Mouse (Mus musculus): ENCODE measurements at regions not wholly inside any gene's neighbourhood (a gene's known extent, or its start where the extent isn't known, plus 50 kb on each side); places are given as distances from the start of the nearest gene placed in this dataset.

DNA sequence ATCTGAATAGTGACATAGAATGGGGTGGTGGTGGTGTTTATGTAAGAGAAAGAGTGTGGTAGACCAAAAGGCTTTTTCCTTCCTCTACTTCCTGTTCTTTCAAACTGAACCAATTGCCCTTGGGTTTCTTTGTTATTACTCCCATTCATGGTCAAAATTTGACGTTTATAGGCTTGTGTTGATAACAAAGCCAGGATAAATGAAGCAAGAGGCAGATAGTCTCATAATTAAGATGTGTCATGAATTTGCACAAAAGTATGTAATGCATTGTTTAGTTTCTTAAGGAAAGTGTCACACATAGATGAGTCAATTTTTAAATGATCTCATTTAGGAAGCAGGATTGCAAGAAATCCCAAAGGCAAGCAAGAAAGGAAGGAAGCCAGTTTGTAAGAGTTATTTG, 73.9 kb upstream of the Rnd3 start:
- WGBS = 30% methylated on average over 1 of the region's 1 CpGs
- ATAC-seq (ENCODE audit: low FRiP score) (no peak), DNase-seq (ENCODE audit: low spot score, missing footprints) (no peak)
- H3K4me2 ChIP-seq = no peak overlapping the region
- no peak overlapping the region for H3K4me3 ChIP-seq (ENCODE audit: low read depth, low read length)
- no peaks in the 10 kb centered on the region for H3K9me3 ChIP-seq (ENCODE audit: control insufficient read depth, low read length)
- H3K4me1 ChIP-seq (ENCODE audit: control insufficient read depth, insufficient read depth, low read length) = no peaks in the 10 kb centered on the region
- no peaks in the 10 kb centered on the region for H3K27me3 ChIP-seq (ENCODE audit: control insufficient read depth, insufficient read depth, low read length)
- no peak overlapping the region for H3K27ac ChIP-seq (ENCODE audit: low read depth, low read length)
- H3K9ac ChIP-seq (ENCODE audit: low read length) = no peak overlapping the region
- no peaks in the 10 kb centered on the region for H3K36me3 ChIP-seq (ENCODE audit: control insufficient read depth, insufficient read depth, low read length)

DNA sequence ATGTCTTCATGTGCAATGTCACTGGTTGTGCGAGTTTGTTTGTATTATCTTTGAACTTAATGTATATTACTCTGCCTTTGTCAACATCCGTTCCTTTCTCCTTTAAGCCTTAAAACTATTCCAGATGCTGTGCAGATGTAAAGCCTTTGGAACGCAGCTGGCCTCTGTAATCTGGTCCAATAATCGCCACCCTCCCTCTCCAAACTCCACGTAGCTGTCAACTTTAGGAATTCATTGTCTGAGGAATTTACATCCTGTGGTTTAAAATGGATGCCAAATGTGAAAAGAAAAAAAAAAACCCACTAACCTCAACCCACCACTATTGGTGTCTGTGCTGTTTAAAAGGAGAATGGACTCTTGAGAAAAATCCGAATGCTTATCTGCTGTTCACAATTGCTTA, 70.8 kb upstream of the Rnd3 start:
- Histone ChIP-seq H3K4me3 (ENCODE audit: low read depth, low read length) (no peak overlapping the region), H3K9ac (ENCODE audit: low read length) (no peak overlapping the region), H3K4me2 (no peak overlapping the region), H3K9me3 (ENCODE audit: control insufficient read depth, low read length) (no peaks in the 10 kb centered on the region), H3K36me3 (ENCODE audit: control insufficient read depth, insufficient read depth, low read length) (no peaks in the 10 kb centered on the region), H3K27ac (ENCODE audit: low read depth, low read length) (no peak overlapping the region), H3K27me3 (ENCODE audit: control insufficient read depth, insufficient read depth, low read length) (no peaks in the 10 kb centered on the region), H3K4me1 (ENCODE audit: control insufficient read depth, insufficient read depth, low read length) (no peaks in the 10 kb centered on the region)
- WGBS = 55% methylated on average over 6 of the region's 6 CpGs
- no peak for ATAC-seq (ENCODE audit: low FRiP score)
- peak; percentile 75 for DNase-seq (ENCODE audit: low spot score, missing footprints)

DNA sequence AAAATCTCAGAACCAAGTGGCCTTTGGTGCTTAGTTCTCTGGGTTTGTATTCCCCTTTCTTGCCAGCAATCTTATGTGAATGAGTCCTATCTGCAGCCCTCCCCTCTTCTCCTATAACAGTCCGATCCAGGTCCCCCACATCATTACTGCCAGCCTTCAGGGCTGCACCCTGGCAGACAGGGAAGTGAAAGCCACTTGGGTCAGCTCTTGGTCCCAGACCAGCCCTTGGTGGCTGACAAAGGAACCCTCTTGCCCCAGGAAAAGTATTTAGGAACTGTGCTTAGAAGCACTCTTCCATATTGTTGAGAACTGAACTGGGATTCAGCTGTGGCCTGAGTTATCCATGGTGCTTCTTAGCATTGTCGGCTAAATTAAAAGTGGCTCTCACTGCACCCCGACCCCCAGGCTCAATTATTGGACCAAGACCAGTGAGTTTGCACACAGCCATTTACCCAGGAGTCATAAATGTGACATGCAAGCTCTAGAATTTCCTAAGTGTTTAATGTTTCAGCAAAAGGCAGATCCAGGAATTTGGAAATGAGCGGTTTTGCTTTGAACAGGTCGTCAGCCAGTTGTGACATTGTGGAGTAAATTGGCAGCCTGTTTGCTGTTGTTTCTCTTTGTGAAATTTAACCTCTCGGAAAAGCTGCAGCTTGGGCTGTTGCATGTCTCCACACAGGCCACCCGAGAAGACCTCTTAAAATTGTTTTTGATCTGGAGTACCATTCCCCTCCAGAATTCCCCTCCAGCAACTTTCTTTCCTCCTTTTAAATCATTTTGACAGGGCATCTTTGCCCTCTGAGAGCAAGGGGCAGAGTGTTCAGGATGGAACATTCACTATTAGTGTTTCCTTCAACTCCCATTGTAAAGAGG, 58.5 kb upstream of the Rnd3 start:
- Histone ChIP-seq H3K36me3 (ENCODE audit: control insufficient read depth, insufficient read depth, low read length) (no peaks in the 10 kb centered on the region), H3K27ac (ENCODE audit: low read depth, low read length) (no peak overlapping the region), H3K9me3 (ENCODE audit: control insufficient read depth, low read length) (no peaks in the 10 kb centered on the region), H3K4me1 (ENCODE audit: control insufficient read depth, insufficient read depth, low read length) (no peaks in the 10 kb centered on the region), H3K4me3 (ENCODE audit: low read depth, low read length) (no peak overlapping the region), H3K27me3 (ENCODE audit: control insufficient read depth, insufficient read depth, low read length) (no peaks in the 10 kb centered on the region), H3K4me2 (no peak overlapping the region), H3K9ac (ENCODE audit: low read length) (no peak overlapping the region)
- 75% methylated on average over 7 of the region's 7 CpGs for WGBS
- DNase-seq (ENCODE audit: low spot score, missing footprints) (peak; percentile 78), ATAC-seq (ENCODE audit: low FRiP score) (no peak)

DNA sequence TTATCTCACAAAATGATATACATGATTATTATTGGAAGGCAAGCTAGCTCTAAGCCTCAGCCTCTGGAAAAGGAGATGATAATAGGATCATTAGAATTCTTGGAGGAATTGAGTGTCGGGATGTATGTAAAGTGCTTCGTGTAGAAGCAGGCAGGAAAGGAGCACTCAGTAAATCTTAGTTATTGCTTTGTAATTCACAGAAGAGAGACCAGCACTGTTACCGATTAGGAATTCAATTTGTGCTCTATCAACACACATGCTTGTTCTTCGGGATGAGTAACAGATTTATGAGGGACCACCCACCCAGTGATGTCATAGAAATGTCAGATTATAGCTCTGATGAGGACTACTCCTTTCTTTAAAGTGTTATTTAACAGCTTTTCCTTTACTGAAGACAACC, 57.4 kb upstream of the Rnd3 start:
- 65% methylated on average over 4 of the region's 4 CpGs for WGBS
- Histone ChIP-seq H3K4me3 (ENCODE audit: low read depth, low read length) (no peak overlapping the region), H3K9me3 (ENCODE audit: control insufficient read depth, low read length) (no peaks in the 10 kb centered on the region), H3K9ac (ENCODE audit: low read length) (no peak overlapping the region), H3K36me3 (ENCODE audit: control insufficient read depth, insufficient read depth, low read length) (no peaks in the 10 kb centered on the region), H3K27me3 (ENCODE audit: control insufficient read depth, insufficient read depth, low read length) (no peaks in the 10 kb centered on the region), H3K27ac (ENCODE audit: low read depth, low read length) (no peak overlapping the region), H3K4me2 (no peak overlapping the region), H3K4me1 (ENCODE audit: control insufficient read depth, insufficient read depth, low read length) (no peaks in the 10 kb centered on the region)
- DNase-seq (ENCODE audit: low spot score, missing footprints) (peak; percentile 72), ATAC-seq (ENCODE audit: low FRiP score) (no peak)
